Mouse (Mus musculus): ENCODE measurements around the gene Nin. TPM values are rescaled to one million over a fixed set of nuclear protein-coding genes. Genes with fewer than 3 reads are reported as not detected.

Nin gene
- total RNA-seq, 2 experiments from 2014 or later, result 67.4 to 82.6 TPM

GRCm38 (mm10) chr12:70075001-70075400 is 38.5 kb downstream of the Nin start:
- peak overlapping the region; percentile 1; the same call in 1 of the 2 replicates for H3K27ac ChIP-seq
- TF ChIP-seq CTCF (IDR thresholded peaks at IDR 0.05), result no peak
- intact Hi-C loops (cut with DNase I), result no loop called here
- no peak for DNase-seq (ENCODE audit: extremely low spot score in 1 of 2, low spot score in 2 of 2)
- no peak overlapping the region for H3K4me3 ChIP-seq

GRCm38 (mm10) chr12:70070888-70071287 is 42.6 kb downstream of the Nin start:
- TF ChIP-seq CTCF (IDR thresholded peaks at IDR 0.05), result no peak
- intact Hi-C loops (cut with DNase I), result no loop called here
- no peak overlapping the region for H3K4me3 ChIP-seq
- no peak overlapping the region for H3K27ac ChIP-seq
- no peak for DNase-seq (ENCODE audit: extremely low spot score in 1 of 2, low spot score in 2 of 2)

GRCm38 (mm10) chr12:70070306-70070705 is 43.2 kb downstream of the Nin start:
- no peak overlapping the region for H3K27ac ChIP-seq
- no peak for TF ChIP-seq CTCF (IDR thresholded peaks at IDR 0.05)
- no peak overlapping the region for H3K4me3 ChIP-seq
- no peak for DNase-seq (ENCODE audit: extremely low spot score in 1 of 2, low spot score in 2 of 2)
- intact Hi-C loops (cut with DNase I), result no loop called here

GRCm38 (mm10) chr12:70068647-70069257 is 44.8 kb downstream of the Nin start:
- intact Hi-C loops (cut with DNase I), result no loop called here
- no peak overlapping the region for H3K27ac ChIP-seq
- no peak overlapping the region for H3K4me3 ChIP-seq
- no peak for DNase-seq (ENCODE audit: extremely low spot score in 1 of 2, low spot score in 2 of 2)
- TF ChIP-seq CTCF (IDR thresholded peaks at IDR 0.05), result no peak

GRCm38 (mm10) chr12:70067849-70068248 is 45.7 kb downstream of the Nin start:
- intact Hi-C loops (cut with DNase I), result no loop called here
- Histone ChIP-seq H3K27ac (no peak overlapping the region), H3K4me3 (no peak overlapping the region)
- DNase-seq (ENCODE audit: extremely low spot score in 1 of 2, low spot score in 2 of 2), result peak in 1 of 2 experiments; percentile 64
- TF ChIP-seq CTCF (IDR thresholded peaks at IDR 0.05), result no peak

GRCm38 (mm10) chr12:70062114-70062513 is 51.4 kb downstream of the Nin start:
- DNase-seq (ENCODE audit: extremely low spot score in 1 of 2, low spot score in 2 of 2), result peak; percentile 50 to 57
- Histone ChIP-seq H3K4me3 (no peak overlapping the region), H3K27ac (no peak overlapping the region)
- peak; percentile 80 for TF ChIP-seq CTCF (IDR thresholded peaks at IDR 0.05)
- intact Hi-C loops (cut with DNase I), result loop anchor here (5.0 kb wide), 4 partner anchors 75 to 325 kb away; partner anchors contain the start of gene Sav1

GRCm38 (mm10) chr12:70058956-70059851 is 54.3 kb downstream of the Nin start:
- intact Hi-C loops (cut with DNase I), result no loop called here
- peak; percentile 37 for TF ChIP-seq CTCF (IDR thresholded peaks at IDR 0.05)
- Histone ChIP-seq H3K27ac (peak overlapping the region; percentile 1), H3K4me3 (no peak overlapping the region)
- no peak for DNase-seq (ENCODE audit: extremely low spot score in 1 of 2, low spot score in 2 of 2)

- DNase-seq (ENCODE audit: extremely low spot score in 1 of 2, low spot score in 2 of 2), result no peak
- intact Hi-C loops (cut with DNase I), result no loop called here
- no peak overlapping the region for H3K4me3 ChIP-seq
- H3K27ac ChIP-seq, result 0 out of 2 replicates have a peak overlapping the region, but pooled peaks have one; percentile 4
- no peak for TF ChIP-seq CTCF (IDR thresholded peaks at IDR 0.05)
Measured at GRCm38 (mm10) chr12:70050699-70051098, 62.8 kb downstream of the Nin start.

- Histone ChIP-seq H3K27ac (no peak overlapping the region), H3K4me3 (no peak overlapping the region)
- no peak for DNase-seq (ENCODE audit: extremely low spot score in 1 of 2, low spot score in 2 of 2)
- no peak for TF ChIP-seq CTCF (IDR thresholded peaks at IDR 0.05)
- intact Hi-C loops (cut with DNase I), result no loop called here
Measured at GRCm38 (mm10) chr12:70048741-70049140, 64.8 kb downstream of the Nin start.

- no peak overlapping the region for H3K27ac ChIP-seq
- no peak; the same call in none of the 2 replicates for TF ChIP-seq CTCF (IDR thresholded peaks at IDR 0.05)
- intact Hi-C loops (cut with DNase I), result no loop called here
- no peak for DNase-seq (ENCODE audit: extremely low spot score in 1 of 2, low spot score in 2 of 2)
- H3K4me3 ChIP-seq, result no peak overlapping the region
Measured at GRCm38 (mm10) chr12:70047281-70047680, 66.2 kb downstream of the Nin start.

- TF ChIP-seq CTCF (IDR thresholded peaks at IDR 0.05), result no peak
- DNase-seq (ENCODE audit: extremely low spot score in 1 of 2, low spot score in 2 of 2), result no peak
- Histone ChIP-seq H3K4me3 (no peak overlapping the region), H3K27ac (peak overlapping the region; percentile 92; the same call in 1 of the 2 replicates)
- intact Hi-C loops (cut with DNase I), result no loop called here
Measured at GRCm38 (mm10) chr12:70044353-70044752, 69.2 kb downstream of the Nin start.

GRCm38 (mm10) chr12:70043421-70043820 is 70.1 kb downstream of the Nin start:
- no peak overlapping the region for H3K4me3 ChIP-seq
- H3K27ac ChIP-seq, result peak overlapping the region; percentile 92
- peak; percentile 61 to 75 for DNase-seq (ENCODE audit: extremely low spot score in 1 of 2, low spot score in 2 of 2)
- no peak for TF ChIP-seq CTCF (IDR thresholded peaks at IDR 0.05)
- intact Hi-C loops (cut with DNase I), result no loop called here

Measured in left cerebral cortex, adult 2 months (tissue).